Mouse (Mus musculus) limb, embryonic 14.5 days (tissue): ENCODE data around the gene Dpyd. TPM values are rescaled to one million over a fixed set of nuclear protein-coding genes. Genes with fewer than 3 reads are reported as not detected.

Experiments used
- ATAC-seq: fragments of 200-750 bp; cut with Nextera tagmentation; 2 replicates; pipeline ENCODE4 v1.8.0; 2017; ENCODE audit warnings: low read depth, moderate number of reproducible peaks, moderate TSS enrichment; ENCODE audit not compliant: low FRiP score
- DNase-seq: peaks from one replicate; pipeline ENCODE4 v3.0.0-alpha.2; 2015; ENCODE audit warnings: low spot score
- H3K27ac ChIP-seq: fragments of 300-500 bp; sonication (generic); replicated peaks from 2 replicates; pipeline ENCODE4 v1.5.1; 2014; ENCODE audit warnings: low read depth, mild to moderate bottlenecking, low read length, moderate library complexity, mixed read lengths
- H3K27me3 ChIP-seq: fragments of 300-500 bp; sonication (generic); 2 replicates; pipeline ENCODE4 v1.6.1; 2014; ENCODE audit warnings: low read length, mixed read lengths; ENCODE audit not compliant: control insufficient read depth, insufficient read depth
- H3K36me3 ChIP-seq: fragments of 300-500 bp; sonication (generic); 2 replicates; pipeline ENCODE4 v1.6.1; 2014; ENCODE audit warnings: mild to moderate bottlenecking, low read length, moderate library complexity, mixed read lengths; ENCODE audit not compliant: control insufficient read depth, insufficient read depth
- H3K4me1 ChIP-seq: fragments of 300-500 bp; sonication (generic); 2 replicates; pipeline ENCODE4 v1.6.1; 2014; ENCODE audit warnings: antibody characterized with exemption, low read length, mixed read lengths; ENCODE audit not compliant: control insufficient read depth, insufficient read depth
- H3K4me2 ChIP-seq: fragments of 300-500 bp; sonication (generic); replicated peaks from 2 replicates; pipeline ENCODE4 v1.6.1; 2014; ENCODE audit warnings: low read depth, mild to moderate bottlenecking, low read length, moderate library complexity; ENCODE audit not compliant: severe bottlenecking
- H3K4me3 ChIP-seq: fragments of 300-500 bp; sonication (generic); replicated peaks from 2 replicates; pipeline ENCODE4 v1.5.1; 2014; ENCODE audit warnings: low read length
- H3K9ac ChIP-seq: fragments of 300-500 bp; sonication (generic); 2 replicates; pipeline ENCODE4 v1.6.1; 2014; ENCODE audit warnings: mild to moderate bottlenecking, low read depth, low read length, moderate library complexity; ENCODE audit not compliant: severe bottlenecking
- H3K9me3 ChIP-seq: fragments of 300-500 bp; sonication (generic); 2 replicates; pipeline ENCODE4 v1.6.1; 2016; ENCODE audit warnings: low read length; ENCODE audit not compliant: control insufficient read depth
- POLR2A ChIP-seq: fragments of 200-500 bp; IDR thresholded peaks from 2 replicates; pipeline ENCODE4 v1.8.0; 2012; ENCODE audit warnings: inconsistent platforms, mild to moderate bottlenecking, moderate library complexity, borderline replicate concordance; ENCODE audit not compliant: insufficient read depth, insufficient read length; ENCODE audit errors: extremely low read depth
- WGBS: fragments of 180-500 bp; shearing (Covaris S2); extraction: QIAGEN DNeasy Blood & Tissue Kit; methylation state at CpG from one replicate; pipeline ENCODE4 v1.1.7; 2014; 5-methylcytosine and 5-hydroxymethylcytosine counted together
- polyA plus RNA-seq, 2 experiments: library from polyadenylated mRNA; depleted of rRNA in 1 of 2; stranded (reverse) in 1 of 2; unstranded in 1 of 2; fragments of >200 nt; fragmentation: Nextera tagmentation in 1 of 2; extraction: Ambion mirVana in 1 of 2; gene quantifications; 2 replicates each; pipeline versions ENCODE4 v1.2.1 to v1.2.3; 2012 to 2014

The Dpyd gene
- polyA plus RNA-seq, 2 experiments: 3.1 to 5.2 TPM

DNA sequence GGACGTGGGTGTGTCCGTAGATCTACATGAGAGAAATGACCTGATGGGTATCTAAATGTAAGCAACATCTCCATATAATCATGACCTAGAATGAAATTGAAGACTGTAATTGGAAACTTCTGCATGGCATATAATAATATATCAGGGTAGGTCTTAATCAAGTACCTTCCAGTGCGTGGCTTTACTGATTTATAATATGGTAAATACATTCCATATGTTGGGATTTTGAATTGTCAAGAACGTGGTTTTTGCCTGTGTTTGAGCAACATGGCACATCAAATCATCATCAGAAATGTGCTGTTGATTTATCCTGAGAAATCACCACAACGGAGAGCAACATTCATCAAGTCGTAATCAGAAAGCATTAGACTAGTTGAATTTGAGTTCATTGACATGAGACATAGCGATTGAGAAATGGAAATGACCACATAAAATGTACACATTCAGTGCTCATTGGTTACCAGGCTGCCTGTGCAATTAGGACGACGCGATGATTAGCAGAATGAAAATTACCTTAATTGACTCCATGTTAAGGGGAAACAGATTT, 84.2 kb downstream of the Dpyd start:
- 36% methylated on average over 10 of the region's 10 CpGs for WGBS
- Histone ChIP-seq H3K4me1 (no peaks in the 10 kb centered on the region), H3K9ac (no peak overlapping the region), H3K27ac (no peak overlapping the region), H3K27me3 (no peaks in the 10 kb centered on the region), H3K4me2 (no peak overlapping the region), H3K9me3 (no peaks in the 10 kb centered on the region), H3K4me3 (no peak overlapping the region), H3K36me3 (no peaks in the 10 kb centered on the region)
- DNase-seq (no peak), ATAC-seq (no peak)
- no peak for TF ChIP-seq POLR2A

DNA sequence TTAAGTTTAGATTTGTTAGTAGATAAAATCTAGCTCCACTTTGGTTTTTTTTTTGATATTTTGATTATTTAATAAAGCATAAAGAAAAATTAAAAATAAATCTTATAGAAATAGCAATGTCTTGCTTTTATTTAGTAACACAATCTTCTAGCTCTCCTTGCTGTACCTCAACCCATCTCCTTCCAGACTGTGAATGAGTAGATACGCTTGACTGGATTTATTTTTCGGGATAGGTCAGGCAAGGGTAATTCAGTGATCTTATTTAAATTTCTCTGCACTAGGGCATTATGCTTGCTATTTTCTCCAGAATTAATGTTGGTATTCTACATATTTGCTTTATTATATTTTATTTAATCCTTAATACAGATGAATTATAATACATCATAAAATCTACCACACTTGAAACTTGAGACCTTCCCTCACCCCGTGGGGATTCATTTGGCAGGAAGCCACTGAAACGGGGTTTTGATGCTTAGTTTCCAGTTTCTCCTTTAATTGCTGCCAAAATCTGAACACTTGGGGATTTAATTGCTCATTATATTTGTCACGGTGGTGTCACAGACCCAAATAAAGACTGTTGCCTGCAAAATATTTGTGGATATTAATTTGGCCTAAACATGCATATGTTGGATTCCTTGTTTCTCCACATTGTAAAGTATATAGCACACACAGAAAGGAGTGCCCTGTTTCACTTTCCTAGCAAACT, 102.2 kb downstream of the Dpyd start:
- Histone ChIP-seq H3K9ac (no peak overlapping the region), H3K4me1 (no peaks in the 10 kb centered on the region), H3K4me2 (no peak overlapping the region), H3K27me3 (no peaks in the 10 kb centered on the region), H3K36me3 (no peaks in the 10 kb centered on the region), H3K4me3 (no peak overlapping the region), H3K27ac (no peak overlapping the region), H3K9me3 (no peaks in the 10 kb centered on the region)
- peak; percentile 53 for DNase-seq
- no peak for TF ChIP-seq POLR2A
- 28% methylated on average over 5 of the region's 5 CpGs for WGBS
- peak; percentile 50 for ATAC-seq

DNA sequence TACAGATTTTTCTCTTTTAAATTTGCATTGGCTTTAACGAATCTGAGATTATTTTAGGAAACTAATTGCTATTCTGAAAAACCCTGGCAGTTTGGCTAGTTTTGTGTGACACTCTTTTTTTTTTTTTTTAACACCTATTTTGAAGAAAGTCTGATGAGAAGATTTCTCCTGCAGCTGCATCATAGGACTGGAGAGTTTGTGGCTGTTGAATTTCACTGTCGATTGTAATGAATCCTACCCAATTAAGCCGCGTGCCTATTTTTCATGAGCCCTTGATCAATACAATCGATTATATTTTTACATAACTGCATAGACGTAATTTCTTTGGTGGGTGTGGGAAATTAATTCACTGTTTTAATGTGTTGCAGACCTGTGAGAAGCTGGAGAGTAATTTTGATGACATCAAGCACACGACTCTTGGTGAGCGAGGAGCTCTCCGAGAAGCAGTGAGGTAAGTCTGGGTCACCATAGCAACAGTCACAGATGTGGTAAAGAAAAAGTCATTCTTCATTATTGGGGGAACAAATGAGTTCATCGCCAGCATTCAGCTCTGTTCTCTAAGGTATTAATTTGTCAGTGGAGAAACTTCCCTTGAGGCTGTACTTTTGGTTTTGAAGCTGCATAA, 112.3 kb downstream of the Dpyd start:
- WGBS: 23% methylated on average over 10 of the region's 10 CpGs
- ATAC-seq (peak; percentile 63; the same call in 1 of the 2 replicates), DNase-seq (peak; percentile 42)
- Histone ChIP-seq H3K9me3 (no peaks in the 10 kb centered on the region), H3K27ac (no peak overlapping the region), H3K4me1 (no peaks in the 10 kb centered on the region), H3K4me2 (0 out of 2 replicates have a peak overlapping the region, but pooled peaks have one; percentile 0), H3K27me3 (no peaks in the 10 kb centered on the region), H3K36me3 (no peaks in the 10 kb centered on the region), H3K4me3 (no peak overlapping the region), H3K9ac (no peak overlapping the region)
- no peak for TF ChIP-seq POLR2A

DNA sequence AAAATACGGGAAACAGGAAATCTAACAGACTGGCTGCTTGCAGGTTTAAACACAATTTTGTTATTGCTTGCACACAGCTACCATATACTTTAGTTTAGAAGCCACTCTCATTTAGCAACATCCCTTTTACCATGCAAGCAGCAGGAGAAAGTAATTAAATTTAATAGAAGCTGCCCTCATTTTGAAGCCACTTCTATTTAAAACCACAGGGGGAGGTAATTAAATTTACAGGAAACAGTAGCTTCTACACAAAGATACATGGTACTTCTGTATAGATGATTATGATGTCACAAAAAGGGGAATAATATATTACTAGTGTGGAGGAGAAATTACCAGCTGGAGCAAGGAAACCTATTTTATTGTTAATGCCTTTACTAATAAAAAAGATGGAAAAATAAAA, 113.5 kb downstream of the Dpyd start:
- Histone ChIP-seq H3K4me1 (no peaks in the 10 kb centered on the region), H3K9me3 (no peaks in the 10 kb centered on the region), H3K9ac (no peak overlapping the region), H3K4me3 (no peak overlapping the region), H3K27ac (no peak overlapping the region), H3K4me2 (no peak overlapping the region), H3K36me3 (no peaks in the 10 kb centered on the region), H3K27me3 (no peaks in the 10 kb centered on the region)
- TF ChIP-seq POLR2A: no peak
- no peak for ATAC-seq
- WGBS: 9% methylated on average over 1 of the region's 1 CpGs
- DNase-seq: no peak

DNA sequence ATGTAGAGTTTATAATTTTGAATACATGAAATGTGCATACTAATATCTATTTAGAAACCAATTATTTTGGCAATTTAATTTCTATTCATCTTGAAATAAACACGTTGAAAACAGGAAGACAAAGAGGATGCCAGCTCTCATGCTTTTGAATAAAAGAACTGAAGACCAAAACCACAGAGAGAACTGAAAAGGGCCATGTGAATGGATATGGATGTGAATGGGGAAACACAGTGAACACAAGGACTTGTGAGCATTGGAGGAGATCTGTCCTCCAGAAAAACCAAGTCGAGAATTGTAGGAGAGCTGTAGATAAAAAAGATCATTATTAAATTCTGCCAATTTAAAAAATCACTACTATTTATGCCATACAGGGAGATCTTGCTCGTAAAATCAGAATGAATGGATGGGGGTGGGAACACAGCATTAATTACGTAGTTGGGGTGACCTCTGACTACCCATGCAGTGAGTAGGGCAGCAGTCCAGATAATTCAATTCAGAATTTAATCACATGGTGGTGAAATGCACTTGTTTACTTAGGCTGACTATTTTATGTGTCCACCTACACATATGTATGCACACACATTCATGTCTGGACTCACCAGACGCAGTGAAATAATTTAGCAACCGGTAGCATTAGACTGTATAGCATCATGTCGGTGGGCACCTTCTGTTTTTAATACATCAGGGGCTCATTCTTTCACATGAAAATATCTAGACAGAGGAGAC, 114.3 kb downstream of the Dpyd start:
- Histone ChIP-seq H3K27me3 (no peaks in the 10 kb centered on the region), H3K4me3 (no peak overlapping the region), H3K27ac (no peak overlapping the region), H3K9ac (no peak overlapping the region), H3K4me2 (no peak overlapping the region), H3K36me3 (no peaks in the 10 kb centered on the region), H3K9me3 (no peaks in the 10 kb centered on the region), H3K4me1 (no peaks in the 10 kb centered on the region)
- no peak for TF ChIP-seq POLR2A
- DNase-seq (no peak), ATAC-seq (peak; percentile 15; the same call in 1 of the 2 replicates)
- 47% methylated on average over 7 of the region's 7 CpGs for WGBS
